8 mouse cellular contexts compared by ENCODE assay signal in genomic region chr17:64603134-64603533, GRCm38 (mm10). TPM values are rescaled to one million over a fixed set of nuclear protein-coding genes. Genes with fewer than 3 reads are reported as not detected.
DNase-seq lines count a peak whose midpoint lies in the region; ATAC-seq lines count a peak whose summit lies in the region.

No protein-coding gene starts in this region.

- H3K27me3 ChIP-seq in heart, embryonic 10.5 days (ENCODE audit: insufficient read depth, poor library complexity, severe bottlenecking), result peaks cover 8% of the 10 kb centered on the region; the same call in 1 of the 2 replicates
- no peaks in the 10 kb centered on the region for H3K27me3 ChIP-seq in forebrain, embryonic 16.5 days (replicated peaks; ENCODE audit: control insufficient read depth, insufficient read depth, low read length)
- no peaks in the 10 kb centered on the region for H3K27me3 ChIP-seq in liver, embryonic 16.5 days (ENCODE audit: control insufficient read depth, insufficient read depth, low read depth, low read length)

- peak; percentile 68 for DNase-seq in heart, embryonic 10.5 days (ENCODE audit: low spot score)
- DNase-seq in heart, adult 9 months (ENCODE audit: low spot score in 2 of 2), result no peak
- DNase-seq in CD4-positive, CD25-positive, alpha-beta regulatory T cell, adult 2 months (ENCODE audit: low read depth, low spot score), result peak; percentile 39
- DNase-seq in cerebellum, postnatal 14 days, result no peak
- no peak for DNase-seq in c-Kit-positive CD71-positive TER-119-positive erythroid progenitor cells, embryonic 14.5 days (ENCODE audit: low spot score)
- no peak for DNase-seq in layer of hippocampus, adult 11-12 months (ENCODE audit: low spot score)

- H3K4me1 ChIP-seq in heart, embryonic 10.5 days, result peaks cover 32% of the 10 kb centered on the region
- H3K4me1 ChIP-seq in forebrain, embryonic 16.5 days (replicated peaks; ENCODE audit: control insufficient read depth, insufficient read depth, low read length), result peaks cover 14% of the 10 kb centered on the region
- peaks cover 23% of the 10 kb centered on the region for H3K4me1 ChIP-seq in liver, embryonic 16.5 days (ENCODE audit: control insufficient read depth, low read depth, low read length)

- no peak overlapping the region for H3K9ac ChIP-seq in forebrain, embryonic 16.5 days (replicated peaks; ENCODE audit: low read depth, low read length)
- peak overlapping the region; percentile 32; the same call in 1 of the 2 replicates for H3K9ac ChIP-seq in liver, embryonic 16.5 days (ENCODE audit: low read depth, low read length)

- WGBS in heart, embryonic 10.5 days, result 77% methylated on average over 9 of the region's 9 CpGs
- 77% methylated on average over 9 of the region's 9 CpGs for WGBS in forebrain, embryonic 16.5 days
- WGBS in liver, embryonic 16.5 days (ENCODE audit: insufficient replicate concordance), result 55% methylated on average over 9 of the region's 9 CpGs

- H3K4me2 ChIP-seq in forebrain, embryonic 16.5 days (ENCODE audit: low read length), result peak overlapping the region; percentile 94
- peak overlapping the region; percentile 87 for H3K4me2 ChIP-seq in liver, embryonic 16.5 days (ENCODE audit: low read depth, low read length)

- no peaks in the 10 kb centered on the region for H3K36me3 ChIP-seq in heart, embryonic 10.5 days
- no peaks in the 10 kb centered on the region for H3K36me3 ChIP-seq in forebrain, embryonic 16.5 days (ENCODE audit: control insufficient read depth, insufficient read depth)
- H3K36me3 ChIP-seq in liver, embryonic 16.5 days (ENCODE audit: control insufficient read depth, insufficient read depth), result no peaks in the 10 kb centered on the region

- peak overlapping the region; percentile 77 for H3K4me3 ChIP-seq in heart, embryonic 10.5 days
- peak overlapping the region; percentile 86; the same call in 1 of the 2 replicates for H3K4me3 ChIP-seq in forebrain, embryonic 16.5 days (replicated peaks; ENCODE audit: low read length)
- peak overlapping the region; percentile 77 for H3K4me3 ChIP-seq in liver, embryonic 16.5 days (ENCODE audit: low read depth, low read length)

- H3K9me3 ChIP-seq in heart, embryonic 10.5 days, result no peaks in the 10 kb centered on the region
- no peaks in the 10 kb centered on the region for H3K9me3 ChIP-seq in forebrain, embryonic 16.5 days (ENCODE audit: control insufficient read depth, low read length)
- H3K9me3 ChIP-seq in liver, embryonic 16.5 days (replicated peaks; ENCODE audit: control insufficient read depth, low read length), result no peaks in the 10 kb centered on the region

- no peak for ATAC-seq in forebrain, embryonic 16.5 days
- ATAC-seq in liver, embryonic 16.5 days (ENCODE audit: low read depth), result no peak

- no peak overlapping the region for H3K27ac ChIP-seq in heart, embryonic 10.5 days
- no peak overlapping the region for H3K27ac ChIP-seq in forebrain, embryonic 16.5 days (ENCODE audit: low read length)
- H3K27ac ChIP-seq in liver, embryonic 16.5 days (ENCODE audit: low read length), result peak overlapping the region; percentile 83

RNA-seq across cellular contexts. Expression of gene Man2a1, which starts 2.6 kb away (rescaled TPM):
- polyA plus RNA-seq in heart, embryonic 10.5 days (2016; fragmentation: Nextera tagmentation; extraction: Ambion mirVana), result 4.5 and 9.1 TPM in 2 replicates
- polyA plus RNA-seq in forebrain, embryonic 16.5 days (2015; fragmentation: Nextera tagmentation; extraction: Ambion mirVana), result 3.9 and 4.4 TPM in 2 replicates
- polyA plus RNA-seq in liver, embryonic 16.5 days (2015; fragmentation: Nextera tagmentation; extraction: Ambion mirVana), result 5.6 and 6.3 TPM in 2 replicates

Comparison
In these comparisons a context has a peak if more than half of its experiments do, and no peak if none do; other contexts are left out.
1. DNase-seq: peak in heart, embryonic 10.5 days (single experiment) and CD4-positive, CD25-positive, alpha-beta regulatory T cell, adult 2 months (single experiment); none in heart, adult 9 months (0 of 2), cerebellum, postnatal 14 days (0 of 2), c-Kit-positive CD71-positive TER-119-positive erythroid progenitor cells, embryonic 14.5 days (single experiment) and layer of hippocampus, adult 11-12 months (single experiment).
2. Peak in every context shown above with its lines, with median percentiles within 50 percentile points of each other: H3K4me3 ChIP-seq.